8 mouse cellular contexts compared by ENCODE assay signal in the genomic region with DNA sequence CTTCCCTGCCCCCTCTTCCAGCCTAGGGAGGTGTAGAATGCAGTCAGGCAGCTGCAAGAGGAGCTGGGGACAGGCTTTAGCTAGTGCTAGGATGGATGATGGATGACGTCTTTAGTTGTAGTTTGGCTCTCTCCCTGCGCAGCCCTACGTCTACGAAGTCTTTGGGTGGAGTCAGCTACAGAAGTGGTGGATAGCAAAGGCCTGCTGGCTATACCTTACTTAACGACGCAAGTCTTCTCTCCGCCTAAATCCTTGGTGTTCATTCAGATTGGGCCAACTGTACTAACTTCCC. TPM values are rescaled to one million over a fixed set of nuclear protein-coding genes. Genes with fewer than 3 reads are reported as not detected.
DNase-seq lines count a peak whose midpoint lies in the region; ATAC-seq and TF ChIP-seq lines count a peak whose summit lies in the region.

No protein-coding gene starts in this region.

- H3K27me3 ChIP-seq in embryonic facial prominence, embryonic 10.5 days (replicated peaks; ENCODE audit: low read depth, poor library complexity, severe bottlenecking), result peaks cover 47% of the 10 kb centered on the region
- no peaks in the 10 kb centered on the region; the same call in 1 of the 2 replicates for H3K27me3 ChIP-seq in intestine, embryonic 15.5 days (replicated peaks)
- H3K27me3 ChIP-seq in myocyte (ENCODE audit: control insufficient read depth, insufficient read depth, insufficient read length), result no peaks in the 10 kb centered on the region

- H3K4me1 ChIP-seq in embryonic facial prominence, embryonic 10.5 days, result peaks cover 37% of the 10 kb centered on the region
- H3K4me1 ChIP-seq in intestine, embryonic 15.5 days (replicated peaks), result peaks cover 37% of the 10 kb centered on the region

- intact Hi-C loops in left cerebral cortex, postnatal 36 days (cut with DNase I), result loop anchor here (5.0 kb wide), 1 partner anchor 111 kb away; the partner anchor contains the start of gene Ankrd2

- H3K9me3 ChIP-seq in embryonic facial prominence, embryonic 10.5 days, result no peaks in the 10 kb centered on the region
- H3K9me3 ChIP-seq in intestine, embryonic 15.5 days, result no peaks in the 10 kb centered on the region

- ATAC-seq in intestine, embryonic 15.5 days, result no peak

- H3K9ac ChIP-seq in intestine, embryonic 15.5 days, result peak overlapping the region; percentile 90

- H3K79me2 ChIP-seq in myocyte (ENCODE audit: control insufficient read depth, insufficient read depth), result peaks cover 14% of the 10 kb centered on the region

- H3K4me3 ChIP-seq in layer of hippocampus, adult 2 months, result peak overlapping the region; percentile 68
- H3K4me3 ChIP-seq in embryonic facial prominence, embryonic 10.5 days, result peak overlapping the region; percentile 76
- peak overlapping the region; percentile 72 for H3K4me3 ChIP-seq in intestine, embryonic 15.5 days (replicated peaks)
- H3K4me3 ChIP-seq in myocyte, result peak overlapping the region; percentile 74

- 17% methylated on average over 7 of the region's 7 CpGs for WGBS in embryonic facial prominence, embryonic 10.5 days
- WGBS in intestine, embryonic 15.5 days, result 20% methylated on average over 7 of the region's 7 CpGs

- no peak for TF ChIP-seq POLR2A in myocyte (IDR thresholded peaks at IDR 0.05; ENCODE audit: insufficient read length, low read depth)

- H3K27ac ChIP-seq in layer of hippocampus, adult 2 months, result peak overlapping the region; percentile 86
- peak overlapping the region; percentile 89; the same call in 1 of the 2 replicates for H3K27ac ChIP-seq in embryonic facial prominence, embryonic 10.5 days (replicated peaks)
- H3K27ac ChIP-seq in intestine, embryonic 15.5 days, result peak overlapping the region; percentile 89

- peak overlapping the region; percentile 69 for H3ac ChIP-seq in myocyte (ENCODE audit: control insufficient read depth, insufficient read length)

- H3K36me3 ChIP-seq in embryonic facial prominence, embryonic 10.5 days (replicated peaks), result no peaks in the 10 kb centered on the region
- no peaks in the 10 kb centered on the region for H3K36me3 ChIP-seq in intestine, embryonic 15.5 days
- peaks cover 3% of the 10 kb centered on the region for H3K36me3 ChIP-seq in myocyte (ENCODE audit: control insufficient read depth, insufficient read depth)

- no peak for TF ChIP-seq CTCF in layer of hippocampus, adult 2 months (conservative IDR thresholded peaks at IDR 0.05)

- no peak for DNase-seq in layer of hippocampus, adult 2 months (ENCODE audit: low spot score in 2 of 2)
- DNase-seq in layer of hippocampus, adult 18-20 months (ENCODE audit: low spot score in 2 of 2), result no peak
- DNase-seq in embryonic facial prominence, embryonic 10.5 days (ENCODE audit: low spot score), result no peak
- DNase-seq in left cerebral cortex, postnatal 36 days (ENCODE audit: low spot score in 2 of 2), result no peak
- no peak for DNase-seq in adrenal gland, postnatal 25 days
- no peak for DNase-seq in cerebellum, postnatal 10 days

- peak overlapping the region; percentile 93 for H3K4me2 ChIP-seq in intestine, embryonic 15.5 days (replicated peaks)
- peak overlapping the region; percentile 89 for H3K4me2 ChIP-seq in myocyte (ENCODE audit: low read depth)

TF ChIP-seq in myocyte, 11 proteins besides CTCF, POLR2A, EP300 and RAD21:
- TF ChIP-seq POLR2AphosphoS2 (IDR thresholded peaks at IDR 0.05; ENCODE audit: insufficient read length, low read depth) (peak; percentile 1), TCF3 (IDR thresholded peaks at IDR 0.05; ENCODE audit: insufficient read length, low read depth) (no peak), E2F4 (IDR thresholded peaks at IDR 0.05; ENCODE audit: insufficient read depth) (no peak), CEBPB (IDR thresholded peaks at IDR 0.05; ENCODE audit: insufficient read depth, poor library complexity, severe bottlenecking) (no peak)
TF ChIP-seq in myocyte: peak in this region for 1.

RNA-seq across cellular contexts. Expression of gene Marveld1, which starts 1.3 kb away (rescaled TPM):
- total RNA-seq in layer of hippocampus, adult 2 months (2021), result 1 to 10 TPM; 7.0 to 8.3 TPM
- 1 to 10 TPM; 5.1 to 5.8 TPM for total RNA-seq in layer of hippocampus, adult 18-20 months (2021)
- polyA plus RNA-seq in embryonic facial prominence, embryonic 10.5 days (2016; fragmentation: Nextera tagmentation; extraction: Ambion mirVana), result 3.9 and 4.0 TPM in 2 replicates
- polyA plus RNA-seq in intestine, embryonic 15.5 days (2015; fragmentation: Nextera tagmentation; extraction: Ambion mirVana), result 9.4 and 12.3 TPM in 2 replicates
- 36.1 TPM for polyA plus RNA-seq in myocyte (2012; fragmentation: generic; extraction: Trizol)
- 1 to 10 TPM; 9.5 to 9.8 TPM for total RNA-seq in left cerebral cortex, postnatal 36 days (2021)
- total RNA-seq in adrenal gland, postnatal 25 days (2021), result 40.4 and 45.0 TPM in 2 replicates

RNA-seq across cellular contexts. Expression of gene Zfyve27, which starts 15.2 kb away (rescaled TPM):
- total RNA-seq in layer of hippocampus, adult 2 months (2021), result 100 to 1,000 TPM in 1 of 2 experiments, 10 to 100 TPM in 1; 91.7 to 101 TPM
- 10 to 100 TPM; 90.6 to 94.5 TPM for total RNA-seq in layer of hippocampus, adult 18-20 months (2021)
- polyA plus RNA-seq in embryonic facial prominence, embryonic 10.5 days (2016; fragmentation: Nextera tagmentation; extraction: Ambion mirVana), result 32.0 and 33.0 TPM in 2 replicates
- polyA plus RNA-seq in intestine, embryonic 15.5 days (2015; fragmentation: Nextera tagmentation; extraction: Ambion mirVana), result 20.6 and 21.5 TPM in 2 replicates
- 22.4 TPM for polyA plus RNA-seq in myocyte (2012; fragmentation: generic; extraction: Trizol)
- 10 to 100 TPM; 78.8 to 94.5 TPM for total RNA-seq in left cerebral cortex, postnatal 36 days (2021)
- 51.8 and 73.5 TPM in 2 replicates for total RNA-seq in adrenal gland, postnatal 25 days (2021)

RNA-seq across cellular contexts. Expression of gene Avpi1, which starts 19.7 kb away (rescaled TPM):
- total RNA-seq in layer of hippocampus, adult 2 months (2021), result 10 to 100 TPM; 18.0 to 20.7 TPM
- 10 to 100 TPM; 18.8 to 20.6 TPM for total RNA-seq in layer of hippocampus, adult 18-20 months (2021)
- polyA plus RNA-seq in embryonic facial prominence, embryonic 10.5 days (2016; fragmentation: Nextera tagmentation; extraction: Ambion mirVana), result 23.5 and 24.5 TPM in 2 replicates
- polyA plus RNA-seq in intestine, embryonic 15.5 days (2015; fragmentation: Nextera tagmentation; extraction: Ambion mirVana), result 36.4 and 40.7 TPM in 2 replicates
- 128 TPM for polyA plus RNA-seq in myocyte (2012; fragmentation: generic; extraction: Trizol)
- 10 to 100 TPM; 29.3 to 40.2 TPM for total RNA-seq in left cerebral cortex, postnatal 36 days (2021)
- 74.4 and 98.1 TPM in 2 replicates for total RNA-seq in adrenal gland, postnatal 25 days (2021)

RNA-seq across cellular contexts. Expression of gene Sfrp5, which starts 53.5 kb away (rescaled TPM):
- under 1 TPM; 0.25 to 0.26 TPM for total RNA-seq in layer of hippocampus, adult 2 months (2021)
- total RNA-seq in layer of hippocampus, adult 18-20 months (2021), result under 1 TPM; 0.23 to 0.42 TPM
- 0.58 and 0.72 TPM in 2 replicates for polyA plus RNA-seq in embryonic facial prominence, embryonic 10.5 days (2016; fragmentation: Nextera tagmentation; extraction: Ambion mirVana)
- polyA plus RNA-seq in intestine, embryonic 15.5 days (2015; fragmentation: Nextera tagmentation; extraction: Ambion mirVana), result 9.2 and 14.0 TPM in 2 replicates
- polyA plus RNA-seq in myocyte (2012; fragmentation: generic; extraction: Trizol), result 0.04 TPM
- under 1 TPM; 0.27 to 0.76 TPM for total RNA-seq in left cerebral cortex, postnatal 36 days (2021)
- total RNA-seq in adrenal gland, postnatal 25 days (2021), result 1.1 and 1.8 TPM in 2 replicates

RNA-seq across cellular contexts. Expression of gene Pi4k2a, which starts 58.2 kb away (rescaled TPM):
- 10 to 100 TPM; 62.5 to 68.2 TPM for total RNA-seq in layer of hippocampus, adult 2 months (2021)
- 10 to 100 TPM; 69.2 to 69.6 TPM for total RNA-seq in layer of hippocampus, adult 18-20 months (2021)
- polyA plus RNA-seq in embryonic facial prominence, embryonic 10.5 days (2016; fragmentation: Nextera tagmentation; extraction: Ambion mirVana), result 28.0 and 30.2 TPM in 2 replicates
- polyA plus RNA-seq in intestine, embryonic 15.5 days (2015; fragmentation: Nextera tagmentation; extraction: Ambion mirVana), result 23.4 and 23.6 TPM in 2 replicates
- 37.5 TPM for polyA plus RNA-seq in myocyte (2012; fragmentation: generic; extraction: Trizol)
- total RNA-seq in left cerebral cortex, postnatal 36 days (2021), result 10 to 100 TPM; 63.6 to 72.2 TPM
- 58.2 and 62.4 TPM in 2 replicates for total RNA-seq in adrenal gland, postnatal 25 days (2021)
